Mouse (Mus musculus) cerebellum, postnatal 36 days (tissue): Measurements from ENCODE around the gene Gm45799.
A peak's percentile ranks its signal among the peaks of the same experiment; 100 is the strongest.

Experiments used
- DNase-seq, 2 experiments: peaks; one replicate each; pipeline ENCODE4 v3.0.0; 2021 to 2022; ENCODE audit warnings: mixed read lengths in 2 of 2

The Gm45799 gene

GRCm38 (mm10) chr7:105650639-105651435 is 10.5 kb downstream of the Gm45799 start, which contains the start of gene Dnhd1:
Dnhd1 (plus strand) TSS chr7:105650827.
- peak; percentile 63 to 69 for DNase-seq

- no peak for DNase-seq
Observed at GRCm38 (mm10) chr7:105685541-105686197, 45.3 kb downstream of the Gm45799 start.

GRCm38 (mm10) chr7:105690875-105691274 is 50.5 kb downstream of the Gm45799 start:
- DNase-seq: no peak

- DNase-seq: peak in 1 of 2 experiments; percentile 9
Observed at GRCm38 (mm10) chr7:105703184-105703583, 62.8 kb downstream of the Gm45799 start.

GRCm38 (mm10) chr7:105703816-105704215 is 63.5 kb downstream of the Gm45799 start:
- DNase-seq: peak in 1 of 2 experiments; percentile 29

- no peak for DNase-seq
Observed at GRCm38 (mm10) chr7:105708733-105709132, 68.4 kb downstream of the Gm45799 start.

- no peak for DNase-seq
Observed at GRCm38 (mm10) chr7:105715366-105715765, 75.0 kb downstream of the Gm45799 start.

GRCm38 (mm10) chr7:105721916-105722315 is 81.6 kb downstream of the Gm45799 start:
- no peak for DNase-seq

- peak in 1 of 2 experiments; percentile 59 for DNase-seq
Observed at GRCm38 (mm10) chr7:105726144-105726979, 86.0 kb downstream of the Gm45799 start.

GRCm38 (mm10) chr7:105726980-105727325 is 86.6 kb downstream of the Gm45799 start:
- no peak for DNase-seq

- DNase-seq: no peak
Observed at GRCm38 (mm10) chr7:105728701-105729428, 88.5 kb downstream of the Gm45799 start.

- no peak for DNase-seq
Observed at GRCm38 (mm10) chr7:105733836-105734235, 93.5 kb downstream of the Gm45799 start.
